Mouse (Mus musculus): ENCODE measurements around the gene 2210016L21Rik.

DNA sequence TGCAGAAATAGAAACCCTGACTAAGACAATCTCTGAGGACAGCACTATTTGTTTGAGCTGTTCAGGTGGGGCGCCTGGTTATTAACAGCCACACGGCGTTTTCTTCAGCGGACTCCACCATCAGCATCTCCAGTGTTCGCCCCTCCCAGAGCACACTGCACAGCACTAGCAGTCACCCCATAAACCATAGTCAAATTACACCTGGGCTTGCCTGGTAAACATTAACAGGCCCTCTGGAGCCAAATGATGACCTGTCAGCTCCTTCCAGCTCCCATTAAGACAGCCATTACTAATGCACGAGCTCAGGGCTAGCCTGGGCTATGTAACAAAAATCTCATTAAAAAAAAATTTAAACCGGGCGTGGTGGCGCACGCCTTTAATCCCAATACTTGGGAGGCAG is 3.1 kb downstream of the 2210016L21Rik start:
- TF ChIP-seq POLR2A (IDR thresholded peaks at IDR 0.05; ENCODE audit: borderline replicate concordance, extremely low read depth, low read depth, low read length): no peak
- TF ChIP-seq CTCF (IDR thresholded peaks at IDR 0.05; ENCODE audit: insufficient read depth, low read length): no peak

All from lung, adult 2 months (tissue).